Mouse (Mus musculus) cerebellum, adult 2 months (tissue): ENCODE data around the gene Lrrc43. TPM values are rescaled to one million over a fixed set of nuclear protein-coding genes. Genes with fewer than 3 reads are reported as not detected.

Experiments
- DNase-seq, 2 experiments: peaks; one replicate each; pipeline ENCODE4 v3.0.0; 2021
- H3K27ac ChIP-seq: fragments of 200-500 bp; 2 replicates; pipeline ENCODE4 v1.5.1; 2012; ENCODE audit warnings: low read length, control low read depth, inconsistent platforms; ENCODE audit not compliant: insufficient read depth
- H3K27me3 ChIP-seq: fragments of 200-500 bp; 2 replicates; pipeline ENCODE4 v1.6.1; 2012; ENCODE audit warnings: inconsistent platforms, mild to moderate bottlenecking, low read length, moderate library complexity; ENCODE audit not compliant: control insufficient read depth, insufficient read depth
- H3K4me1 ChIP-seq: fragments of 200-500 bp; 2 replicates; pipeline ENCODE4 v1.6.1; 2011; ENCODE audit warnings: low read length; ENCODE audit not compliant: control insufficient read depth, insufficient read depth
- H3K4me3 ChIP-seq: fragments of 200-500 bp; replicated peaks from 2 replicates; pipeline ENCODE3; 2011; ENCODE audit warnings: mild to moderate bottlenecking, low read depth, low read length, control low read depth; ENCODE audit not compliant: insufficient read depth
- CTCF ChIP-seq: fragments of 200-500 bp; IDR thresholded peaks from 2 replicates; pipeline ENCODE4 v1.5.1; 2011; ENCODE audit warnings: low read depth, mild to moderate bottlenecking, control low read depth, low read length, moderate library complexity, borderline replicate concordance; ENCODE audit not compliant: insufficient read depth
- POLR2A ChIP-seq: fragments of 200-500 bp; IDR thresholded peaks from 2 replicates; pipeline ENCODE4 v1.6.1; 2011; ENCODE audit warnings: low read length, control low read depth, borderline replicate concordance; ENCODE audit not compliant: insufficient read depth
- WGBS: fragments of 180-500 bp; shearing (Covaris S2); methylation state at CpG from one replicate; pipeline ENCODE4 v1.1.7; 2018; 5-methylcytosine and 5-hydroxymethylcytosine counted together
- polyA plus RNA-seq: library from polyadenylated mRNA; depleted of rRNA; stranded (reverse); fragments of >200 nt; gene quantifications from 2 replicates; pipeline ENCODE4 v1.2.3, GENCODE M21; 2012

Gene Lrrc43
- polyA plus RNA-seq, 1 experiment = 0.07 TPM

GRCm38 (mm10) chr5:123461420-123461819 lies 27.7 kb upstream of the Lrrc43 start:
- H3K27ac ChIP-seq = no peak overlapping the region
- no peak overlapping the region for H3K4me3 ChIP-seq
- no peaks in the 10 kb centered on the region for H3K27me3 ChIP-seq
- DNase-seq = no peak
- no peak for TF ChIP-seq CTCF
- 38% methylated on average over 5 of the region's 5 CpGs for WGBS
- H3K4me1 ChIP-seq = no peaks in the 10 kb centered on the region

- H3K27me3 ChIP-seq = no peaks in the 10 kb centered on the region
Measured at GRCm38 (mm10) chr5:123464638-123465037, 24.5 kb upstream of the Lrrc43 start.

GRCm38 (mm10) chr5:123470784-123471400 lies 18.2 kb upstream of the Lrrc43 start:
- Histone ChIP-seq H3K4me1 (no peaks in the 10 kb centered on the region), H3K27me3 (no peaks in the 10 kb centered on the region), H3K4me3 (no peak overlapping the region), H3K27ac (no peak overlapping the region)
- 63% methylated on average over 10 of the region's 10 CpGs for WGBS
- no peak for TF ChIP-seq POLR2A
- no peak for DNase-seq

More at GRCm38 (mm10) chr5:123464638-123465037, 24.5 kb upstream of the Lrrc43 start:
- H3K4me3 ChIP-seq = no peak overlapping the region
- no peak for TF ChIP-seq CTCF
- TF ChIP-seq POLR2A = no peak
- WGBS = 84% methylated on average over 1 of the region's 1 CpGs
- no peaks in the 10 kb centered on the region for H3K4me1 ChIP-seq
- H3K27ac ChIP-seq = no peak overlapping the region
- DNase-seq = no peak

GRCm38 (mm10) chr5:123473817-123474216 lies 15.3 kb upstream of the Lrrc43 start:
- WGBS = 27% methylated on average over 5 of the region's 5 CpGs
- TF ChIP-seq CTCF = no peak
- TF ChIP-seq POLR2A = no peak
- Histone ChIP-seq H3K4me1 (no peaks in the 10 kb centered on the region), H3K27ac (no peak overlapping the region), H3K27me3 (no peaks in the 10 kb centered on the region), H3K4me3 (no peak overlapping the region)
- DNase-seq = no peak

GRCm38 (mm10) chr5:123487659-123488395 lies 1.3 kb upstream of the Lrrc43 start:
- H3K4me3 ChIP-seq = no peak overlapping the region
- no peaks in the 10 kb centered on the region; the same call in 1 of the 2 replicates for H3K4me1 ChIP-seq
- DNase-seq = no peak
- no peak for TF ChIP-seq CTCF
- TF ChIP-seq POLR2A = no peak
- H3K27me3 ChIP-seq = no peaks in the 10 kb centered on the region
- WGBS = 85% methylated on average over 11 of the region's 11 CpGs
- no peak overlapping the region for H3K27ac ChIP-seq

GRCm38 (mm10) chr5:123489935-123490334 lies 830 bp downstream of the Lrrc43 start:
- WGBS = 74% methylated on average over 9 of the region's 9 CpGs
- Histone ChIP-seq H3K27ac (no peak overlapping the region), H3K4me3 (no peak overlapping the region), H3K27me3 (no peaks in the 10 kb centered on the region), H3K4me1 (no peaks in the 10 kb centered on the region; the same call in 1 of the 2 replicates)
- no peak for DNase-seq
- TF ChIP-seq CTCF = no peak
- TF ChIP-seq POLR2A = no peak

- 34% methylated on average over 4 of the region's 4 CpGs for WGBS
- no peak overlapping the region for H3K4me3 ChIP-seq
- H3K27ac ChIP-seq = no peak overlapping the region
- peaks cover 6% of the 10 kb centered on the region for H3K4me1 ChIP-seq
- TF ChIP-seq POLR2A (no peak), CTCF (peak; percentile 52; the same call in 1 of the 2 replicates)
- peak; percentile 57 to 77 for DNase-seq
- no peaks in the 10 kb centered on the region for H3K27me3 ChIP-seq
Measured at GRCm38 (mm10) chr5:123499717-123500116, 10.6 kb downstream of the Lrrc43 start.

GRCm38 (mm10) chr5:123501973-123502372 lies 12.9 kb downstream of the Lrrc43 start:
- Histone ChIP-seq H3K27ac (no peak overlapping the region), H3K27me3 (no peaks in the 10 kb centered on the region), H3K4me3 (no peak overlapping the region), H3K4me1 (peaks cover 6% of the 10 kb centered on the region)
- no peak for TF ChIP-seq CTCF
- TF ChIP-seq POLR2A = no peak
- 84% methylated on average over 4 of the region's 4 CpGs for WGBS
- DNase-seq = no peak
